Mouse (Mus musculus) limb, embryonic 11.5 days (tissue): ENCODE data around the gene Eml5. TPM values are rescaled to one million over a fixed set of nuclear protein-coding genes. Genes with fewer than 3 reads are reported as not detected.

Experiments
- ATAC-seq: fragments of 200-750 bp; cut with Nextera tagmentation; 2 replicates; pipeline ENCODE4 v1.8.0; 2017; ENCODE audit warnings: low read depth; ENCODE audit not compliant: insufficient number of reproducible peaks, low FRiP score, low TSS enrichment
- DNase-seq: peaks from one replicate; pipeline ENCODE4 v3.0.0-alpha.2; 2015; ENCODE audit warnings: low spot score
- H3K27ac ChIP-seq: fragments of 300-500 bp; sonication (generic); replicated peaks from 2 replicates; pipeline ENCODE4 v1.5.1; 2014; ENCODE audit warnings: low read depth, mild to moderate bottlenecking, low read length
- H3K27me3 ChIP-seq: fragments of 300-500 bp; sonication (generic); 2 replicates; pipeline ENCODE4 v1.6.1; 2014; ENCODE audit warnings: mild to moderate bottlenecking, low read length, mixed read lengths; ENCODE audit not compliant: control insufficient read depth, insufficient read depth
- H3K36me3 ChIP-seq: fragments of 300-500 bp; sonication (generic); 2 replicates; pipeline ENCODE4 v1.6.1; 2014; ENCODE audit warnings: mild to moderate bottlenecking, low read length, moderate library complexity, mixed read lengths; ENCODE audit not compliant: control insufficient read depth, insufficient read depth
- H3K4me1 ChIP-seq: fragments of 300-500 bp; sonication (generic); 2 replicates; pipeline ENCODE4 v1.6.1; 2014; ENCODE audit warnings: low read length, mixed read lengths; ENCODE audit not compliant: control insufficient read depth, insufficient read depth
- H3K4me2 ChIP-seq: fragments of 300-500 bp; sonication (generic); 2 replicates; pipeline ENCODE4 v1.6.1; 2014; ENCODE audit warnings: low read depth, mild to moderate bottlenecking, moderate library complexity; ENCODE audit not compliant: severe bottlenecking
- H3K4me3 ChIP-seq: fragments of 300-500 bp; sonication (generic); 2 replicates; pipeline ENCODE4 v1.5.1; 2014; ENCODE audit warnings: low read depth, low read length
- H3K9ac ChIP-seq: fragments of 300-500 bp; sonication (generic); 2 replicates; pipeline ENCODE4 v1.6.1; 2014; ENCODE audit warnings: mild to moderate bottlenecking, low read length
- H3K9me3 ChIP-seq: fragments of 300-500 bp; sonication (generic); 2 replicates; pipeline ENCODE4 v1.6.1; 2016; ENCODE audit warnings: low read length; ENCODE audit not compliant: control insufficient read depth
- WGBS: fragments of 180-500 bp; shearing (Covaris S2); extraction: QIAGEN DNeasy Blood & Tissue Kit; methylation state at CpG from one replicate; pipeline ENCODE4 v1.1.7; 2014; 5-methylcytosine and 5-hydroxymethylcytosine counted together
- polyA plus RNA-seq: library from polyadenylated mRNA; unstranded; fragments of >200 nt; fragmentation: Nextera tagmentation; extraction: Ambion mirVana; gene quantifications from 2 replicates; pipeline ENCODE4 v1.2.1, GENCODE M21; 2014

Eml5 gene
- 1.9 and 2.2 TPM in 2 replicates for polyA plus RNA-seq

DNA sequence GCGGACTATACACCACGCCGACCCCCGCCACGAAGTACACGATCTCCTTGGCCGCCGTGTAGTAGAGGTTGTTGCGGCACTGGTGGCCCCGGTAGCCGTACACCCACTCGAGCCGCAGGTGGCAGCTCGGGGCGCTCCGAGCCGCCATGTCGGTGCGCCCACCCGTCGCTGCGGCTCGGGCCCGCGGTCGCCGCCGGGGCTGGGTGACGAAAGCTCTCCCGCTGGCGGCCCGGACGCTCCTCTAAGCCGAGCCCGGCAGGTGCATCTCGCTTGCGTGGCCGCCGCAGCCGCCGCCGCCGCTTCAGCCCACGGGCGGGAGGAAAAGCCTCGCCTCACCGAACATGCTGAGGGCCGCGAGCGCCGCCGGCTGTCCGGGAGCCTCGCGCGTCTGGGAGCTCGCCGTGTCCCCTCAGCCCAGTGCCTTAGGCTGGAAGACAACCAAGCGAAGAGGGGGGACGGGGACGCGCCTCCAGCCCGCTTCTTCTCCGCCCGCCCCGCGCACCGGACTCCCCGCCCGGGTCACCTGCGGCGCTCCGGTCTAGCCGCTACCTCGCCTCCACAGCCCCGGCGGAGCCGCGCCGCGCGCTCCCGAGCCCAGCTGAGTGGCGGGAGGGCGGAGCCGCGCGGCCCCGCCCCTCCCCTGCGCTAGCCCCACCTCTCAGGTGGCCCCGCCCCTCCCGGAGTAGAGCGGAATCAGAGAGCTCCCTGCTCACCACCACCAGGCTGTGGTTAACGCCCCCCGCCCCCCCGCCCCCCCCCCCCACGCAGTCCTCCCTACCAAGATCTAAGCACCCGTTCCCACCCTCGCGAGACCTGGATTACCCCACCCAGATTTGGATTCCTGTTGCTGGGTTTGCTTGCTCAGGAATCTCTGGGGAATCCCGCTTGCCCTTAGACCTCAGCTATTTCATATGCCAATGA, at the start of gene Eml5:
Gene Eml5, minus strand, starts transcription at position 604 of the 921 bp plus-strand sequence.
- Histone ChIP-seq H3K4me3 (peak within 1 kb of the TSS; percentile 66), H3K9me3 (no peaks in the 10 kb centered on the region), H3K9ac (peak within 1 kb of the TSS; percentile 50; the same call in 1 of the 2 replicates), H3K27me3 (peaks cover 11% of the 10 kb centered on the region), H3K36me3 (no peaks in the 10 kb centered on the region), H3K4me2 (peak within 1 kb of the TSS; percentile 85), H3K27ac (no peak within 1 kb of the TSS), H3K4me1 (no peaks in the 10 kb centered on the region; the same call in 1 of the 2 replicates)
- ATAC-seq = peak; percentile 88
- 1% methylated on average over 71 of the region's 101 CpGs for WGBS
- peak; percentile 84 for DNase-seq

DNA sequence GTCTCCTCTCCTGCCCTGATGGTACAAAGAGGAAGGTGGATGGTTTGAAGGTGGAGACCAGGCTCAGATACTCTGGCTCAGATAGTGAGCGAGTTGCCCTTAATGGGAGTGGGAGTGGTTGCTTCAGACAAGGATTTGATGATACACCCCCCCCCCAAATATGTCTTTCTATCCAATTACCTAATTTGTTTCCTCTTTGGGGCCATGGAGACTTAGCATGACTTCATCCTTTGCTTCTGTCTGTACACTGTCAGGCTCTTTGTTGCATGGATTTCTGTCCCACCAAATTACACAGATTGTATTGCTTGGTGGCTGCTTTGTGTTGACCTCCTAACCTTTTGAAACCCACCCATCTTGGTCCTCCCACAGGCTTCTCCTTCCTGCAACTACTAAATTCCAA, 31.6 kb upstream of the Eml5 start:
- no peaks in the 10 kb centered on the region for H3K27me3 ChIP-seq
- no peak overlapping the region for H3K4me2 ChIP-seq
- no peak for ATAC-seq
- no peaks in the 10 kb centered on the region for H3K36me3 ChIP-seq
- no peak overlapping the region for H3K27ac ChIP-seq
- no peak for DNase-seq
- WGBS = 100% methylated on average over 1 of the region's 1 CpGs
- no peaks in the 10 kb centered on the region for H3K9me3 ChIP-seq
- H3K4me1 ChIP-seq = no peaks in the 10 kb centered on the region
- no peak overlapping the region for H3K9ac ChIP-seq
- H3K4me3 ChIP-seq = no peak overlapping the region

- ATAC-seq = no peak
- no peaks in the 10 kb centered on the region for H3K27me3 ChIP-seq
- H3K9me3 ChIP-seq = no peaks in the 10 kb centered on the region
- no peak overlapping the region for H3K27ac ChIP-seq
- H3K4me1 ChIP-seq = no peaks in the 10 kb centered on the region
- DNase-seq = no peak
- H3K9ac ChIP-seq = no peak overlapping the region
- H3K4me3 ChIP-seq = no peak overlapping the region
- no peaks in the 10 kb centered on the region for H3K36me3 ChIP-seq
- WGBS = 89% methylated on average over 4 of the region's 4 CpGs
- H3K4me2 ChIP-seq = no peak overlapping the region
Observed at GRCm38 (mm10) chr12:98932441-98932840, 31.2 kb upstream of the Eml5 start.

- Histone ChIP-seq H3K9ac (no peak overlapping the region), H3K4me2 (no peak overlapping the region), H3K4me3 (no peak overlapping the region), H3K36me3 (no peaks in the 10 kb centered on the region), H3K27me3 (no peaks in the 10 kb centered on the region), H3K9me3 (no peaks in the 10 kb centered on the region), H3K27ac (no peak overlapping the region), H3K4me1 (no peaks in the 10 kb centered on the region)
- WGBS = 86% methylated on average over 4 of the region's 4 CpGs
- no peak for DNase-seq
- ATAC-seq = no peak
Observed at GRCm38 (mm10) chr12:98931174-98931573, 29.9 kb upstream of the Eml5 start.

- Histone ChIP-seq H3K4me2 (peak within 1 kb of the TSS; percentile 71), H3K9ac (peak within 1 kb of the TSS; percentile 83), H3K27ac (peak within 1 kb of the TSS; percentile 65; the same call in 1 of the 2 replicates), H3K4me3 (peak within 1 kb of the TSS; percentile 66), H3K27me3 (no peaks in the 10 kb centered on the region), H3K4me1 (no peaks in the 10 kb centered on the region), H3K36me3 (no peaks in the 10 kb centered on the region), H3K9me3 (no peaks in the 10 kb centered on the region)
- peak; percentile 98 for ATAC-seq
- DNase-seq = peak; percentile 94
- WGBS = under 1% methylated on average over 35 of the region's 35 CpGs
Observed at GRCm38 (mm10) chr12:98920194-98920991, 19.1 kb upstream of the Eml5 start, which contains the start of gene Ttc8. Ttc8 (plus strand) TSS chr12:98920574.

GRCm38 (mm10) chr12:98910096-98910495, 8.8 kb upstream of the Eml5 start:
- DNase-seq (no peak), ATAC-seq (no peak)
- H3K9me3 ChIP-seq = no peaks in the 10 kb centered on the region
- 78% methylated on average over 9 of the region's 9 CpGs for WGBS
- H3K4me1 ChIP-seq = no peaks in the 10 kb centered on the region
- H3K4me2 ChIP-seq = no peak overlapping the region
- no peak overlapping the region for H3K4me3 ChIP-seq
- H3K27me3 ChIP-seq = no peaks in the 10 kb centered on the region
- H3K9ac ChIP-seq = no peak overlapping the region
- H3K36me3 ChIP-seq = no peaks in the 10 kb centered on the region
- no peak overlapping the region for H3K27ac ChIP-seq

DNA sequence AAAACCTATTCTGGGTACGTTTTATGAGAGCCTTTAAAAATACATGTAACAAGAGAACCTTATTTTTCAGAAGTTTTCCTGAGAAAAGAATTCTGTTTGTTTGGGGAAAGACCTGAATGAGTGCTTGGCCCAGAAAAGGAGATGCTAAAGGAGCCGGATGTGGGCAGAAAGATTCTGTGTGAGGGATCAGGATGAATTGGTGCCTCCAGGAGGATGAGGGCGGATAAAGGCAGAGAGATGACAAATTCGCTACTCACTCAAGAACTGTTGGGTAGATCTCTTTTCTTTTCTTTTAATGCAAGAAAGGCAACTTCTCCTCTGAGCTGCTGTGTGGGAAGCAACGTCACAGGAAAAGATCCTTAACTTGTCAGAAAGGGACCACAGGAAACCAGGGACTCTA, 4.2 kb upstream of the Eml5 start:
- H3K36me3 ChIP-seq = no peaks in the 10 kb centered on the region
- H3K27ac ChIP-seq = no peak overlapping the region
- no peaks in the 10 kb centered on the region for H3K4me1 ChIP-seq
- WGBS = 80% methylated on average over 5 of the region's 5 CpGs
- no peak for DNase-seq
- no peaks in the 10 kb centered on the region; the same call in 1 of the 2 replicates for H3K27me3 ChIP-seq
- no peaks in the 10 kb centered on the region for H3K9me3 ChIP-seq
- H3K4me2 ChIP-seq = no peak overlapping the region
- H3K4me3 ChIP-seq = no peak overlapping the region
- H3K9ac ChIP-seq = no peak overlapping the region
- ATAC-seq = no peak

- H3K4me3 ChIP-seq = peak overlapping the region; percentile 66
- peak; percentile 56 for DNase-seq
- H3K9me3 ChIP-seq = no peaks in the 10 kb centered on the region
- WGBS = 5% methylated on average over 31 of the region's 31 CpGs
- no peaks in the 10 kb centered on the region; the same call in 1 of the 2 replicates for H3K4me1 ChIP-seq
- H3K9ac ChIP-seq = no peak overlapping the region; the same call in 1 of the 2 replicates
- peaks cover 11% of the 10 kb centered on the region for H3K27me3 ChIP-seq
- peak overlapping the region; percentile 85 for H3K4me2 ChIP-seq
- ATAC-seq = peak; percentile 41; the same call in 1 of the 2 replicates
- H3K27ac ChIP-seq = no peak overlapping the region
- H3K36me3 ChIP-seq = no peaks in the 10 kb centered on the region
Observed at GRCm38 (mm10) chr12:98900341-98900880, 873 bp downstream of the Eml5 start.
